Mouse (Mus musculus) E14TG2a.4 (cell line): ENCODE measurements around the gene Senp1.

Experiments used
- CTCF ChIP-seq: conservative IDR thresholded peaks from 2 replicates; pipeline ENCODE4 v1.5.1; 2014; ENCODE audit warnings: low read length
- NANOG ChIP-seq: IDR thresholded peaks from 2 replicates; pipeline ENCODE4 v1.6.1; 2014; ENCODE audit warnings: borderline replicate concordance, low read length, mixed read lengths
- POU5F1 ChIP-seq: IDR thresholded peaks from 2 replicates; pipeline ENCODE4 v1.6.1; 2014; ENCODE audit warnings: low read length, borderline replicate concordance

DNA sequence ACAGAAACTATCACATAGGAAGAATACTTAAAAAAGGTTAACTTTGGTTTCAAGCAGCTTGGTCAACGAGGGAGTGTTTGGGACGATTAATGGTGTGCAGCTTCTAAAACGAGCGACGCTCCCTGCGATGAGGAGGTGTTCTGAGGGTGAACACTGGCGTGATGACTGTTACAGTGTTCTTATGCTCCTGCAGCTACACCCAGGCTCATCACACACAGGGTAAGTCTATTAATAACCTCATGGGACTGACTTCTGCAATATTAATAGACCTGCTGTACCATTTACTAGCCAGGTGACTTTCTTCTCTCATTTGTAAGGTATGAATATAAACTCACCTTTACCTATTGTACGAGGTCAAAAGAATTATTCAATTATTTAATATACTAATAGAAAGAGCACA, 19.0 kb downstream of the Senp1 start:
- TF ChIP-seq CTCF (no peak), POU5F1 (no peak), NANOG (no peak)
